Mouse (Mus musculus): Measurements from ENCODE around the gene C8b.

GRCm38 (mm10) chr4:104801625-104802024 is 35.5 kb downstream of the C8b start:
- TF ChIP-seq POLR2A (IDR thresholded peaks at IDR 0.05; ENCODE audit: low read depth, low read length) (no peak), CTCF (IDR thresholded peaks at IDR 0.05; ENCODE audit: extremely low read depth, insufficient read length, insufficient replicate concordance, low read depth, low read length) (no peak)

Measured in small intestine, adult 2 months (tissue).